Mouse (Mus musculus): Measurements from ENCODE around the gene Chml. TPM values are rescaled to one million over a fixed set of nuclear protein-coding genes. Genes with fewer than 3 reads are reported as not detected.
A peak's percentile ranks its signal among the peaks of the same experiment; 100 is the strongest.

The Chml gene
- polyA plus RNA-seq (2012; rRNA removed): 3.8 and 4.1 TPM in 2 replicates

- TF ChIP-seq CTCF (IDR thresholded peaks at IDR 0.05; ENCODE audit: borderline replicate concordance, insufficient read depth, low read depth, low read length) (no peak), POLR2A (IDR thresholded peaks at IDR 0.05; ENCODE audit: borderline replicate concordance, insufficient read depth, low read length) (peak; percentile 39; the same call in 1 of the 2 replicates)
- Histone ChIP-seq H3K27ac (ENCODE audit: insufficient read depth, low read length) (no peak within 1 kb of the TSS), H3K4me3 (replicated peaks; ENCODE audit: insufficient read depth, low read depth, low read length) (peak within 1 kb of the TSS; percentile 77), H3K27me3 (ENCODE audit: control insufficient read depth, insufficient read depth, low read length) (no peaks in the 10 kb centered on the region), H3K4me1 (ENCODE audit: control insufficient read depth, insufficient read depth, low read length) (no peaks in the 10 kb centered on the region)
- DNase-seq: peak; percentile 98
- whole genome bisulfite sequencing: under 1% methylated on average over 72 of the region's 73 CpGs
Observed at GRCm38 (mm10) chr1:175692246-175692996, at the start of gene Chml, which contains the start of gene Opn3. Gene Chml (minus strand): TSS chr1:175692901. Gene Opn3 (minus strand): TSS chr1:175692776.

- Histone ChIP-seq H3K4me3 (replicated peaks; ENCODE audit: insufficient read depth, low read depth, low read length) (no peak overlapping the region), H3K4me1 (ENCODE audit: control insufficient read depth, insufficient read depth, low read length) (no peaks in the 10 kb centered on the region), H3K27me3 (ENCODE audit: control insufficient read depth, insufficient read depth, low read length) (no peaks in the 10 kb centered on the region), H3K27ac (ENCODE audit: insufficient read depth, low read length) (no peak overlapping the region)
- whole genome bisulfite sequencing: 55% methylated on average over 7 of the region's 7 CpGs
- DNase-seq: no peak
- no peak for TF ChIP-seq CTCF (IDR thresholded peaks at IDR 0.05; ENCODE audit: borderline replicate concordance, insufficient read depth, low read depth, low read length)
Observed at GRCm38 (mm10) chr1:175725771-175726170, 33.1 kb upstream of the Chml start.

- DNase-seq: no peak
- H3K4me1 ChIP-seq (ENCODE audit: control insufficient read depth, insufficient read depth, low read length): no peaks in the 10 kb centered on the region
- H3K27ac ChIP-seq (ENCODE audit: insufficient read depth, low read length): no peak overlapping the region
- 92% methylated on average over 9 of the region's 9 CpGs for WGBS
- H3K4me3 ChIP-seq (replicated peaks; ENCODE audit: insufficient read depth, low read depth, low read length): no peak overlapping the region
- TF ChIP-seq POLR2A (IDR thresholded peaks at IDR 0.05; ENCODE audit: borderline replicate concordance, insufficient read depth, low read length) (no peak), CTCF (IDR thresholded peaks at IDR 0.05; ENCODE audit: borderline replicate concordance, insufficient read depth, low read depth, low read length) (no peak)
- no peaks in the 10 kb centered on the region for H3K27me3 ChIP-seq (ENCODE audit: control insufficient read depth, insufficient read depth, low read length)
Observed at GRCm38 (mm10) chr1:175716832-175717231, 24.1 kb upstream of the Chml start.

GRCm38 (mm10) chr1:175712338-175712909 lies 19.7 kb upstream of the Chml start:
- 30% methylated on average over 11 of the region's 11 CpGs for WGBS
- Histone ChIP-seq H3K27me3 (ENCODE audit: control insufficient read depth, insufficient read depth, low read length) (no peaks in the 10 kb centered on the region), H3K4me3 (replicated peaks; ENCODE audit: insufficient read depth, low read depth, low read length) (no peak overlapping the region), H3K27ac (ENCODE audit: insufficient read depth, low read length) (no peak overlapping the region), H3K4me1 (ENCODE audit: control insufficient read depth, insufficient read depth, low read length) (no peaks in the 10 kb centered on the region)
- no peak for DNase-seq
- TF ChIP-seq CTCF (IDR thresholded peaks at IDR 0.05; ENCODE audit: borderline replicate concordance, insufficient read depth, low read depth, low read length) (no peak), POLR2A (IDR thresholded peaks at IDR 0.05; ENCODE audit: borderline replicate concordance, insufficient read depth, low read length) (no peak)

- Histone ChIP-seq H3K4me1 (ENCODE audit: control insufficient read depth, insufficient read depth, low read length) (no peaks in the 10 kb centered on the region), H3K27me3 (ENCODE audit: control insufficient read depth, insufficient read depth, low read length) (no peaks in the 10 kb centered on the region), H3K4me3 (replicated peaks; ENCODE audit: insufficient read depth, low read depth, low read length) (no peak overlapping the region), H3K27ac (ENCODE audit: insufficient read depth, low read length) (no peak overlapping the region)
- no peak for DNase-seq
- TF ChIP-seq CTCF (IDR thresholded peaks at IDR 0.05; ENCODE audit: borderline replicate concordance, insufficient read depth, low read depth, low read length): no peak
- no peak for TF ChIP-seq POLR2A (IDR thresholded peaks at IDR 0.05; ENCODE audit: borderline replicate concordance, insufficient read depth, low read length)
Observed at GRCm38 (mm10) chr1:175708013-175708412, 15.3 kb upstream of the Chml start.

- H3K4me1 ChIP-seq (ENCODE audit: control insufficient read depth, insufficient read depth, low read length): no peaks in the 10 kb centered on the region
- H3K27me3 ChIP-seq (ENCODE audit: control insufficient read depth, insufficient read depth, low read length): no peaks in the 10 kb centered on the region
- H3K27ac ChIP-seq (ENCODE audit: insufficient read depth, low read length): no peak overlapping the region
- WGBS: 66% methylated on average over 5 of the region's 5 CpGs
- no peak for DNase-seq
- TF ChIP-seq POLR2A (IDR thresholded peaks at IDR 0.05; ENCODE audit: borderline replicate concordance, insufficient read depth, low read length) (no peak), CTCF (IDR thresholded peaks at IDR 0.05; ENCODE audit: borderline replicate concordance, insufficient read depth, low read depth, low read length) (no peak)
- no peak overlapping the region for H3K4me3 ChIP-seq (replicated peaks; ENCODE audit: insufficient read depth, low read depth, low read length)
Observed at GRCm38 (mm10) chr1:175707599-175707998, 14.9 kb upstream of the Chml start.

GRCm38 (mm10) chr1:175701145-175701544 lies 8.4 kb upstream of the Chml start:
- no peaks in the 10 kb centered on the region for H3K4me1 ChIP-seq (ENCODE audit: control insufficient read depth, insufficient read depth, low read length)
- TF ChIP-seq CTCF (IDR thresholded peaks at IDR 0.05; ENCODE audit: borderline replicate concordance, insufficient read depth, low read depth, low read length): no peak
- no peak for TF ChIP-seq POLR2A (IDR thresholded peaks at IDR 0.05; ENCODE audit: borderline replicate concordance, insufficient read depth, low read length)
- no peaks in the 10 kb centered on the region for H3K27me3 ChIP-seq (ENCODE audit: control insufficient read depth, insufficient read depth, low read length)
- H3K27ac ChIP-seq (ENCODE audit: insufficient read depth, low read length): no peak overlapping the region
- DNase-seq: no peak
- WGBS: 78% methylated on average over 4 of the region's 4 CpGs
- H3K4me3 ChIP-seq (replicated peaks; ENCODE audit: insufficient read depth, low read depth, low read length): no peak overlapping the region

GRCm38 (mm10) chr1:175699796-175700195 lies 7.1 kb upstream of the Chml start:
- no peak for DNase-seq
- TF ChIP-seq POLR2A (IDR thresholded peaks at IDR 0.05; ENCODE audit: borderline replicate concordance, insufficient read depth, low read length) (no peak), CTCF (IDR thresholded peaks at IDR 0.05; ENCODE audit: borderline replicate concordance, insufficient read depth, low read depth, low read length) (no peak)
- H3K4me3 ChIP-seq (replicated peaks; ENCODE audit: insufficient read depth, low read depth, low read length): no peak overlapping the region
- H3K27ac ChIP-seq (ENCODE audit: insufficient read depth, low read length): no peak overlapping the region
- WGBS: 47% methylated on average over 4 of the region's 4 CpGs
- H3K4me1 ChIP-seq (ENCODE audit: control insufficient read depth, insufficient read depth, low read length): no peaks in the 10 kb centered on the region
- H3K27me3 ChIP-seq (ENCODE audit: control insufficient read depth, insufficient read depth, low read length): no peaks in the 10 kb centered on the region

Measured in cerebellum, adult 2 months (tissue).